Mouse (Mus musculus) layer of hippocampus, postnatal 14 days (tissue): ENCODE data around the gene Tnpo2. TPM values are rescaled to one million over a fixed set of nuclear protein-coding genes. Genes with fewer than 3 reads are reported as not detected.

Source experiments
- DNase-seq, 2 experiments: peaks; one replicate each; pipeline ENCODE4 v3.0.0; 2021 to 2022; ENCODE audit warnings: low spot score in 2 of 2, mixed read lengths in 1 of 2
- total RNA-seq, 2 experiments: library from RNA; stranded (reverse); gene quantifications; 2 replicates each; pipeline ENCODE4 v1.2.3; 2021

The Tnpo2 gene
- total RNA-seq, 2 experiments from 2014 or later, result 150 to 152 TPM

DNA sequence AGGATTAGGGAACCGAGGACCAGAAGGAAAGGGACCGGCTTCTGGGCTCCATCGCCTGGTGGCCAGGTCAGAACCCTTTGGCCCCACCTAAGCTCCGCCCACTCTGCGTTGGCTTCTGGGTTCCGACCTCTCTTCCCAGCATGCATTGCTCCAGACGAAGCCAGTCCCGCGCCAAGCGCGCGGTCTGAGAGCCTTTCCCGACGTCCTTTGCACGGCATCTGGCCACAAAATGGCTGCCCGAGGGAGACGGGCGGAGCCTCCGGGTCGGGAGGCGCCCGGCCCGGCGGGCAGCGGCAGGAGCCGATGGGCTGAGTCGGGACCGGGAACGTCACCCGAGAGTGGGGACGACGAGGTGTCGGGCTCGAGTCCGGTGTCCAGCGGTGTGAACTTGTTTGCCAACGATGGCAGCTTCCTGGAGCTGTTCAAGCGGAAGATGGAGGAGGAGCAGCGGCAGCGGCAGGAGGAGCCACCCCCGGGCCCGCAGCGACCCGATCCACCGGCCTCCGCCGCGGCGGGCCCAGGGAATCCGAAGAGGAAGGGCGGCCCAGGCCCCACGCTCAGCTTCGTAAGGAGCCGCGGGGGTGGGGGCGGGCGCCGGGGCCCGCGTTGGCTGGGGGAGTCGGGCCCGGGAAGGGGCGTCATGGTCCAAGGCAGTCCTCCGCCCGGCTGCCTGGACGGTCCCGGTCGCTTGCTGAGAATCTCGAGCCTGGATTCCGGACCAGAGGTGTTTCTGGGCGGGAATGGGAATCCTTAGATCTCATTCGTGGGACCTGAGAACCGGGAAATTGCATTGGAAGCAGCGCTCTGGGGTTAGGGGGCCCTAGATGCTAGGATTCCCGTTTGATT, 9.8 kb upstream of the Tnpo2 start, which contains the start of gene Trir:
Gene Trir (plus strand): TSS at position 154 of the 846 bp plus-strand sequence.
- DNase-seq, result peak; percentile 93 to 97

DNA sequence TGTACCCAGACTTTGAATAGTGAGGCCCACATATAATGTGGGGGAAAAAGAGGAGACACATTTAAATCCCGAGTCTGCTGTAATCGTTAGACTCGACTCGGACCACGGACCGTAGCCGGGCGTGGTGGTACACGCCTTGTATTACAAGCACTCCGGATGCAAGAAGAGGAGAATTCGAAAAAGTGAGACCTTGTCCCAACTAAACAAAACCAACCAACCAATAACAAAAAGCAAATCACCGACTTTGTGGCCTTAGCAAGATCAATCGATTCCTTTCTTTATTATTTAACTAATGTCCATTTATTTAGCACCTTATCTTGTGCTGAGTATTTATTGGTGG, 9.2 kb upstream of the Tnpo2 start:
- DNase-seq, result no peak

DNA sequence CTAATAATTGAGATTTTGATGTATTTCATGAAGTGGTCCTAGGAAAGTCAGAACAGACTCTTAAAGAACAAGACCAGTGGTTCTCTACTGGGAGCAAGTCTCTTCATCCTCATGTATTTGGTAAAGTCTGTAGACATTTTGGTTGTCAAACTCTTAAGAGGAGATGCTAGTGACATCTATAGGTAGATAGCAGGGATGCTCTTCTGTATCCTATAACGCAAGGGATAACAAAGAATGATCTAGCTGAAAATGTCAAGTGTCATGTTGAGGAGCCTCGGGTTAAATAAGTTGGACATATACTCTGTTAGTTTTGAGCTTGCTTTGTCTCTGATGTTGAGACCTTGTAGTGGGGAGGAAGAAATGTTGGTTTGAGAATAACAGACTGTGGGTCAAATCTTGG, 8.8 kb upstream of the Tnpo2 start:
- DNase-seq, result no peak

DNA sequence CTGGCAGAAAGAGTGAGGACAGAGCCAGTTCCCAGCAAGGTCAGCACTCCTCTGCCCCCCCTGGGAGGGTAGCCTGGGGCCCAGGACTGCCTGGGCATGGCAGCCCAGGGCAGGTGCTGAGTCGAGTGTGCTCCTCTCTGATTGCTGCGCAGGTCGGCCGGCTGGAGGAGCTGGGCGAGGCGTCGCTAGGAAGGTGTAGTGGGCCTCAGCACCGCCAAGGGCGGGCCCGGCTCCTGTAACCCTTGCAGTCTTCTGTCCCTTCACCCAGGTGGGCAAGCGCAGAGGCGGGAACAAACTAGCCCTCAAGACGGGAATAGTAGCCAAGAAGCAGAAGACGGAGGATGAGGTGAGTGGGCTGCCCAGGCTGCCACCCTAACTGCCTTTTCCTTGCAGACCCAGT, 7.4 kb upstream of the Tnpo2 start:
- DNase-seq, result no peak

DNA sequence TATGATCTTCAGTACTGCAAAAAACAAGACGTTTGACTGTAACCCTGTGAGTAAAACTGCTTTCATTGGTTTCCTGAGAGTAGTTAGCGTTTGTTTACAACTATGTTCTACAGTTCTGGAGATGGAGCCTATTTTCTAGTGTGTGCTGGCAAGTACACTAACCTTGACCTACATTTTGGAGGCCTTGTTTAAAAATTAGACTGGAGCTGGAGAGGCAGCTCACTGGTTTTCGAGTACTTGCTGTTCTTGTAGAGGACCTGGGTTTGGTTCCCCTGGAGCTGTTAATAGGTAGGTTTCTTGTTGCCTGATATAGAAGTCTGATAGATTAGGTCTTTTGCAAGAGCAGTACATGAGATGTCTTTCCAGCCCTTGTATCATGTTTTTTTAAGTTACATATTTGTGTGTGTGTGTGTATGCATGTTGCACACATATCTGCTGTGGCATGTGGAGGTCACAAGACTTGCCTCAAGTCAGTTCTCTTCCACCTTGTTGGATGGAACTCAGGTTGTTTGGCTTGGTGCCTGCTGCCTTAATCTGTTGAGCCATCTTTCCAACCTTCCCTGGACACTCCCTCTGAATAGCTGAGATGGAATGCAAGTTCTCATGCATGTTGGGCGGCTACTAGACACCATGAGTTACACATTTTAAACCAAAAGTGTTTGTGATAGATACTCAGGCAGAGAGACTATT, 3.9 kb upstream of the Tnpo2 start:
- no peak for DNase-seq

DNA sequence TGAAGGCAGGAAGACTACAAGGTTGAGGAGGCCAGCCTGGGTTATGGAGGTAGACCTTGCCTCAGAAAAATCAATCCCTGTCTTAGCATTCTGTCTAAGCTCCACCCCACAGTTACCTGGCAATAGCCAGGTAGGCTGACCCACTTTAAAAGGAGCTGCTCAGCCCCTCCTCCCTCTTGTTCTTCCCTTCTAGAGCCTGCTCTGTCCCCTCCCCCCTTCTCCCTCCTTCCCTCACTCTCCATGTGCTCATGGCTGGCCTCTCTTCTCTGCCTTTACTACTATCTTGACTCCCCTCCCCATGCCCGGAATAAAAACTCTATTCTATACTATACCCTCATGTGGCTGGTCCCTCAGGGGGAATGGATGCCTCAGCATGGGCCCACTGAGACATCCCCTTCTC, 2.8 kb upstream of the Tnpo2 start:
- DNase-seq, result no peak

DNA sequence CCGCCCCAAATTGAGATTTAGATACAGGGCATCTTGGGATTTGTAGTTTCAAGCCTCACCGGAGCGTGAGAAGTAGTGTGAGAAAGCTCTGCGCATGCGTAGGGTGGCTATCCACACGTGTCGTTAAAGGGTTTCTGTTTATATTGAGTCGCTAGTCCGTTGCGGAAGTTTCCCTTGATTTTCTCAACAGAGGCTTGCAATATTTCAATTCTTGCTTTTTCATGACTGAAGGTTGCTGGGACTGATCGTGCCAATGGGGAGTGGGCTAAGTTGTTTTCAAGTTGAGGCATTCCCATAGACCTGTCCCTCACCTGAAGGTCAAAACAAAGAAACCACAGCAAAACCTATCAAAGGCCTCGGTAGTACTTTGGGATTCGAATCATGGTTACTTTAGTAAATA, 2.0 kb upstream of the Tnpo2 start:
- DNase-seq, result peak; percentile 43 to 81

DNA sequence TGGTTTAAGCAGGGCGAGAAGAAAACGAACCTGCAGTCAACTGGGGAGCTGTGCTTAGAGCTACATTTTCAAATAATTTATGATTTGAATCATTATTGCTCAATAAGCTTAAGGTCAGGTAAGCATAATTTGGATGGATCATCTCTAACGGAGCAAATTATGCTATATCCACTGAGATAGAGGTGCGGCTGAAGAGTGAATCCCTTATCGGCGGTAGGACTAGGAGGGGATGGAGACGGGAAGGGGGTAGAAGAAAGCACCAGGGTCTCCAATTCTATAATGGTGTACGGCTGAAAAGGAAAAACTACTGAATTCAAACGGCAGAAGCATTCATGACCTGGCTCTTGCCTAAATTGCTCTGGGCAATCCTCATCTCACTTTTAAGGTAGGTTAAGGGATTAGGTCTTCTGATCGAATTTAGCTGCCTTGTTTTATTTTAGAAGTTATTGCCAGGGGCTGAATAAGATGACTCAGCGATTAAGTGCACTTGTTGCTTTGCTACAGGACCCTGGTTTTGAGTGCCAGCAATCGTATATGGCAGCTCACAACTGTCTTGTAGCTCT, 1.5 kb upstream of the Tnpo2 start:
- DNase-seq, result no peak

DNA sequence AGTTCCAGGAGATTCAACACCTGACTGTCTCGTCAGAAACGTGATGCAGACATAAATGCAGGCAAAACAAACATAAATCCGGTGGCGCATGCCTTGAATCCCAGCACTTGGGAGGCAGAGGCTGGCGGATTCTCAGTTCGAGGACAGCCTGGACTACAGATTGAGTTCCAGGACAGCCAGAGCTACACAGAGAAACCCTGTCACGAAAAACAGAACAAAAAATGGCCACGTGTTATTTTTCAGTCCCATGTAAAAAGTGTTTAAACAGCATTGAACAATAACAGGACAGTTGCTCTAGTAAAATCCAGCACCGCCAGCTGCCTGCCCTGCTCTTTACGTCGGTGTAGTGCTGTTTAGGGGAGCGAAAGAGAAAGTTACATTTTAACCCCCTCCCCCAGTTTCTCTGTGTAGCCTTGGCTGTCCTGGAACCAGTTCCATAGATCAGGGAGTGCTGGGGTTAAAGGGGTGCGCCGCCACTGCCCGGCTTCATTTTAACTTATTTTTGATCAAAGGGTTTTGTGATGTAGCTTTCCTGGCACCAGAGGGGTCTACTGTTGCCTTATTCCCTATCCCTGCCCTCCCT, 896 bp upstream of the Tnpo2 start:
- peak in 1 of 2 experiments; percentile 43 for DNase-seq

DNA sequence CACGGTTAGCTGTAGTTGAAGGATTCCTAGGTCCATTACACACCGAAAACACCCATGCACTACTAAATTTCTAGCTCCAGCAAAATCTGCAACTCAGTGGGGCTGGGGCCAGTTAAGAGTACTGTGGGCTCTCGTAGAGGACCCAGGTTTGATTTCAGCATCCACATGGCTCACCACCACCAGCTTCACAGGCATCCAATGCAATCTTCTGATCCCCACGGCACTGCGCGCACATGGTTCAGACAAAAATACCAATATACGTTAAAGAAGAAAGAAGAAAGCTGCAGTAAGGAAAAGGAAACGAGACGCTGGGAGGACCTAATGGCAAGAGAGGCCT, 366 bp upstream of the Tnpo2 start:
- DNase-seq, result no peak

DNA sequence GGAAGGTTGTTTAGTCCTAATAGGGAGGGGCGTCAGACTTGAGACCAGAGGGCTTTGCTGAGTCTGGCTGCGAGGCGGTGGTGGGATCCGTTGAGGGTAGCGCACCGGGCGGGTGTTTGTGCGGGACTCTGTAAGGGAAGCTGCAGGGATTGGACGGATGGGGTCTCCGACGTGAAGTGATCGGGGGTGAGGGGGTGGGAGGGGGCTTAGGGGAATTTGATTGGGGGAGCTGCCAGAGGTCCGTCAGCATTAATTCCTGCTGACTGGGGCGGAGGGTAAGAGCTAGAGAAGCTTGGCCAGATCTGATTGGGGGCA, 608 bp downstream of the Tnpo2 start:
- no peak for DNase-seq

DNA sequence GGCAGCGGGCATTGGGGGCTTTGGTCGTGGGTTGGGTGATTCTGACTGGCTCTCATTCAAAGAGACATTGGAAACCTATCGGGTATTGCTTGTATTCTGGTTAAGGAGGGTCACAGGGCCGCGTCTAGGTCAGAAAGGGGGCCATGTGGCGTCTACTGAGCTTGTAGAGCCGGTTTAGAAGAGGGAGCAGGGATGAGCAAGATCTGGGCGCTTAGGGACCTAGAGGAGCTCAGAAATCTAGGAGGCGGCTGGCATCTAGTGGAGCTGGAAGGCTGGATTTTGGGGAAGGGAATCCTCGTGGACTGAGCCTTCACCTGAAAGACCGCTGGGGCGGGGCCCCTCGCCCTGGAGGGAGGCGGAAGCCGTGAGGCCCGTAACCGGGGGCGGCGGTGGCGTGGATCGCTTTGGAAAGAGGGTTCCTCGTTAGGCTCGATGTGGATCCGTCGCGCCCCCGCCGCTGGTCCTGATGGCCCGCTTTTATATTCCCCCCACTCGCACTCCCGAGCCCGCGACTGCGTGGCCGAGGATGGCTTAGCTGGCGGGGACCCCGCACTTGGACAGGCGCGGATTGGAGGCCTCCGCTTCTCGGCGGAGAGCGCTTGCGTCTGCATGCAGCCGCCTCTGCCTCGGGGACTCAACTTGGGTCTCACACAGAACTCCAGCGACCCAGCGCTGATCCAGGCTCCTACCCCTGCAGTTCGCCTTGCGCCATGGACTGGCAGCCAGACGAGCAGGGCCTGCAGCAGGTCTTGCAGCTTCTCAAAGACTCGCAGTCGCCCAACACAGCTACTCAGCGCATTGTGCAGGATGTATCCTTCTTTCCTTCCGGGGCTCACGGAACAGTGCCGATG, 1.2 kb downstream of the Tnpo2 start:
- DNase-seq, result peak; percentile 46

DNA sequence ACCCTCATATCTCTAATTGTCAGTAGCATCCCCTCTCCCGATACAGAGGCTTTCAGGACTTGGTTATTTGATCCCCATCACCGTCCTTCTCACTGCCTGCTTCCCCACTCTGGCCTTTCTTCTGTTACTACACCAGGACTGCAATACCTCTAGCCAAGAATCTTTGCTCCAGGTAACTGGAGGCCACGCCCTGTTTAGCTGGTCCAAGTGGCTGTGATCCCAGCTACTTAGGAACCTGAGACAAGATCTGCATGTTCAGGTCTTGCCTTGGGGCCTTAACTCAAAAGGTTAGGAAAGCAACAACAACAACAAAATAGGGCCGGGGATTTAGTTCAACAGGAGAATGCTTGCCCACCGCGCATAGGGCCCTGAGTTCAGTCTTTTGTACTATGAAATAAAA, 6.9 kb downstream of the Tnpo2 start:
- DNase-seq, result no peak

DNA sequence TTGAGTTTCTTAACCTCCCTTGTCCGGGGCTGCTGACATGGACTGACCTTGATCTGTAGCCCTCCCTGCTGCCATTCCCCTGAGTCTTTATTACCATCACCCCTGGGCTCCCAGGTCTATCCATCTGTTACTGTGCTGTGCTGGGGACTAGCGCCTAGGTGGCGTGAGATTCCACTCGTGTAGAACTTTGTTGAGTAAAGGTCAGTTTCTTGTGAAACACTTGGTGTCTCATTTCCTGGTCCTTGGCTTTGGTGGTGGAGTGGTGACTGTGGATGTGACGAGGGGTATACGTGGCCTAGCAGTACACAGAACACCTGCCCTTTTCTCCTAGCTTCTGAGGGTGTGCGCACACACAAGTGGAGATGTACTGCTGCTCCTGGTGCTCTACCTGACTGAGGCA, 20.7 kb downstream of the Tnpo2 start:
- DNase-seq, result no peak

DNA sequence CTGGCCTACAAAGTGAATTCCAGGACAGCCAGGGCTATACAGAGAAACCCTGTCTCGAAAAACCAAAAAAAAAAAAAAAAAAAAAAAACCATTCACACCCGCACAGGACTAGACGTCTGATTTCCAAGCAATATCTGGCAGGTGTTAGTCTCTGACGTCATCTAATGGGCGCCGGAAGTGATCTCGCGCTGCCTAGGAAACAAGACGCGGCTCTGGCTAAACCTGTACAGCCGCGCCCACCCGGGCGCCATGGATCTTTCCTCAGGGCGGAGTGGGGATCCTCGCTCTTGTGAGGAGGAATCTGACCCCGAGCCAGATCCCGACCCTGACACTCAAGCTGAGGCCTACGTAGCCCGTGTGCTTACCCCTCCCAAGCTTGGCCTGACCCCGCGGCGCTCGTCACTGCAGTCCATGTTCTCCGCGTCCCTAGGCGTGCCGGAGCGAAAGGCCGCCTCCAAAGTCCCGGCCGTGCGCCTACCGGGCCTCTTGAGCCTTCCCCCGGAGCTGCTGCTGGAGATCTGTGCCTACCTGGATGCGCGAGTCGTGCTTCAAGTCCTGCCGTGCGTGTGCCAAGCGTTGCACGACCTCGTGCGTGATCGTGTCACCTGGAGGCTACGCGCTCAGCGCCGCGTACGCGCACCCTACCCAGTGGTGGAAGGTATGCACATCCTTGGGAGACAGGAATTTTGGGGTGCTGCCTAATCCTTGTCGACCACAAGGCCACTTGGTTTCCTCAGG, 23.3 kb downstream of the Tnpo2 start, which contains the start of gene Fbxw9:
Gene Fbxw9 (plus strand): TSS at position 177 of the 738 bp plus-strand sequence.
- peak; percentile 85 to 95 for DNase-seq

DNA sequence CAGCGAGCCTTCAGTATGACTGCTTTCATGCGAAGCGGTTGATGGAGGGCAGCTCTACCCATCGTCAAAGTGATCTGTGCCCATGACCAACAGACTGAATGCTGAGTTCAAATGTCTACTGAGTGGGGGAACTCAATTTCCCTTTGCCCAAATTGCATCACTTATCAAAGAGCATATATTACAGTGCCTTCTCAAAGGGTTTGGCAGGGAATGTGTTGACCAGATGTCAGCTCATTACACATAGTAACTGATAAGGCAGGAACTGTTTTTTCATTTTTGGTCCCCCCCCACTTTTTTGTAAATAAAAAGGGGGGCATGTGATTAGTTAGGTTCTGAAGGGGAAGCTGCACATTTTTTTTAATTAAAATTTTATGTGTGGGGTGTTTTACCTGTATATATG, 25.9 kb downstream of the Tnpo2 start:
- DNase-seq, result no peak

DNA sequence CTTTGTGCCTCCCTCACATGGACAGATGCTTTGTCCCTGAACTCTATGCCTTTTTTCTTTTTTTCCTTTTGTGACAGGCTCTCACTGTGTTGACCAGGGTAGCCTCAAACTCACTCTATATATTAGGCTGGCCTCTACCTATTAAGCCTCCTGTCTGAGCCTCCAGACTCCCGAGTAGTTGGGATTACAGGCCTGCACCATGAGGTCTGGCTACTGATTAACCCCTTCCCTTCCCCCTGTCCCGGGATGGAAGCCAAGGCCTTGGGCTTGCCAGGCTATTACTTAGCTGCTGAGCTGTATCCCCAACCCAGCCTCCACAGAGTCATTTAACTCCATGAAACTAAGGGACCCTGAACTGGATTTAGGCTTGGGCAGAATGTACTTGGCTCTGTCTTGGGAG, 28.5 kb downstream of the Tnpo2 start:
- no peak for DNase-seq

DNA sequence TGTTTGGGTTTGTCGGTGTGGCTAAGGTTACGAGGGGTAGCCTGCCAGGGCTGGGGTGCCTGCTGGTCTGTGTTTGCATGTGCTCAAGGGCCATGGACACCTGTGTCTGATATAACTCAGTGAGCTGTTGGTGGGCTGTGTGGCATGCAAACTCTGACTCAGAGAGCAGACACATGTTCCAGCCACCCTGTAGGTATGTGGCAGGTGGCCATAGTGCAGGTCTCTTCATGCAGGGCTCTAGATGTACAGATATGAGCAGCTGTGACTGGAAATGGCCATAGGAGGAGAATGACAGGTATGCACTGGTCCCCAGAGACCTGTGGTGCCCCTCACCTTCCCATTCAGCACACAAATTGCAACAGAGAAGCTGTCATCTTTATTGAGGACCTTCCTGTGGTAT, 30.4 kb downstream of the Tnpo2 start:
- no peak for DNase-seq

DNA sequence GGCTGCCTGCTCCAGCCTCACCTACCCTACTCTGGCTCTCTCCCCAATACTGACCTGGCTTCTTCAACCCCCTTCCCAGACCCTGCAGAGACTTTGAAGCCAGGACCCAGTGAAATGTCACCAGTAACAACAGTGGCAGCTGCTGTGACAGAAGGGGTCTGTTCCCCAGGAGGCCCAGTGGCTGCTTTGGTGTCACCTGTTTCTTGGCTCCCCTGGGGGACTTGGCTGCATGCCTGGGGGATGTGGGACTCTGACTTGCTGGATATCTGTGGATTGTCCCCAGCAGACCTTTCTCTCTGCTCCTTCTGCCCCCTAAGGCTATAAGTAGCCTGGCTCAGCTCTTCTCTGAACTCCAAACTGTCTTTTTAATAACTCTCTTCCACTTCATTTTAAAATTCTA, 31.3 kb downstream of the Tnpo2 start, which contains the start of gene Gm5741:
Gene Gm5741 (minus strand): TSS at position 1 of the 400 bp plus-strand sequence.
- DNase-seq, result no peak

DNA sequence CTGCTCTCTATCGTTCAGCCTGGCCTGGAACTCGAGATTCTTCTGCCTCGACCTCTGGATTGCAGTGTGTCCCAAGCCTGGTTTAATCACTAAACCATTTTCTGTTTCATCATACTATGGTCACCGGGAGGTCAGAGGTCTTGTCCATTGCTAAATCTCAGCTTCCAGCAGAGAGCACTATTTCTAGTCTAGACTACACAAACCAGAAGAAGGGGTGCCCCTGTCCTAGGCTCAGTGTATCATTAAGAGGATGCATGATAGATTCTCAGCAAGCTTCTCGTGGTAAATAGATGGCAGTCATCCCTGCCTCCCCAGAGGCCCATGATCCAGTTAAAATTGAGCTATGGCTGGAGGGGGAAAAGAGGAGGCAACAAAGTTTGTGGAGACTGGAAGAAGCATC, 34.3 kb downstream of the Tnpo2 start:
- no peak for DNase-seq
